ENCODE assay signal across 9 mouse cellular contexts in the genomic region with DNA sequence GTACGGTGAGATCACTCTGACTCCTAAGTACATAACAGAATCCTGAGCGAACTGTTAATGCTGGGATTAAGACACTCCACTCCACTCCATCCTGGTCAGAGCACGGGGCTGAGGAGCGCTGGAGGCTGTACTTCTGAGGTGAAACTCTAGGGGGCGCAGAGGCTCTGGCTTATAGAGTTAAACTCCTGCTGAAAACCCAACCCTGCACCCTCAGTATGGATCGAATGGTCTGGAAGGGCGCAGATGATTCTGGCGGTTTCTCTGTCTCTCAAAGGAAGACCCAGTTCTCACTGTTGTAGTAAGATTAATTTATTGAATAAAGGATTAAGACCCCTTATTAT. TPM values are rescaled to one million over a fixed set of nuclear protein-coding genes. Genes with fewer than 3 reads are reported as not detected.
DNase-seq lines count a peak whose midpoint lies in the region; ATAC-seq and TF ChIP-seq lines count a peak whose summit lies in the region.
"Had no signal": no experiment of that assay in that cellular context is flagged by ENCODE, and none has a peak within 500 bp of the region (broad histone marks: within the 10 kb centered on the region; RNA-seq: fewer than 3 reads in every experiment).

No protein-coding gene starts in this region.

- peak; percentile 56 for DNase-seq in 3T3-L1 (ENCODE audit: low read depth, low spot score)
- DNase-seq in CD8-positive naive resting alpha-beta T cell, adult 2 months (ENCODE audit: low read depth in 2 of 2, low spot score in 2 of 2), result peak; percentile 58 to 64
- peak; percentile 50 for DNase-seq in c-Kit-positive CD71-negative TER-119-negative erythroid progenitor cells, embryonic 14.5 days (ENCODE audit: low read depth)
- DNase-seq in forebrain, postnatal 0 days, result peak; percentile 55
- peak; percentile 41 for DNase-seq in liver, adult 2 months (ENCODE audit: extremely low read depth, low read depth, low spot score)
- DNase-seq in urinary bladder, postnatal 14 days (ENCODE audit: low spot score), result peak; percentile 79

- H3K4me3 ChIP-seq in forebrain, postnatal 0 days (ENCODE audit: low read depth, low read length), result no peak overlapping the region
- H3K4me3 ChIP-seq in intestine, postnatal 0 days (ENCODE audit: low read depth, low read length), result no peak overlapping the region
- no peak overlapping the region for H3K4me3 ChIP-seq in liver, adult 2 months (ENCODE audit: insufficient read depth, low read depth, low read length)
- H3K4me3 ChIP-seq: heart, embryonic 13.5 days had no signal

- peak; percentile 71 for TF ChIP-seq CTCF in forebrain, postnatal 0 days (IDR thresholded peaks at IDR 0.05; ENCODE audit: low read depth)
- TF ChIP-seq CTCF in intestine, postnatal 0 days (IDR thresholded peaks at IDR 0.05; ENCODE audit: low read depth), result peak; percentile 85
- peak; percentile 86 for TF ChIP-seq CTCF in liver, adult 2 months (IDR thresholded peaks at IDR 0.05; ENCODE audit: low read depth, low read length)

- no peaks in the 10 kb centered on the region for H3K36me3 ChIP-seq in forebrain, postnatal 0 days (ENCODE audit: insufficient read depth)
- no peaks in the 10 kb centered on the region for H3K36me3 ChIP-seq in intestine, postnatal 0 days (ENCODE audit: control insufficient read depth, insufficient read depth)
- H3K36me3 ChIP-seq in liver, adult 2 months (ENCODE audit: control insufficient read depth, insufficient read depth, low read length), result no peaks in the 10 kb centered on the region
- H3K36me3 ChIP-seq: heart, embryonic 13.5 days had no signal

- H3K4me2 ChIP-seq in forebrain, postnatal 0 days (ENCODE audit: low read depth), result no peak overlapping the region
- H3K4me2 ChIP-seq in intestine, postnatal 0 days (replicated peaks; ENCODE audit: low read depth), result no peak overlapping the region
- H3K4me2 ChIP-seq: heart, embryonic 13.5 days had no signal

- no peaks in the 10 kb centered on the region for H3K79me2 ChIP-seq in liver, adult 2 months (ENCODE audit: control insufficient read depth, insufficient read depth, low read length)

- no peak overlapping the region for H3K27ac ChIP-seq in forebrain, postnatal 0 days (ENCODE audit: low read depth, low read length)
- H3K27ac ChIP-seq in intestine, postnatal 0 days (ENCODE audit: low read depth, low read length), result no peak overlapping the region
- H3K27ac ChIP-seq in liver, adult 2 months (replicated peaks; ENCODE audit: insufficient read depth, low read depth, low read length), result no peak overlapping the region
- H3K27ac ChIP-seq: heart, embryonic 13.5 days had no signal

- WGBS in forebrain, postnatal 0 days, result 20% methylated on average over 8 of the region's 8 CpGs
- 24% methylated on average over 8 of the region's 8 CpGs for WGBS in intestine, postnatal 0 days
- 15% methylated on average over 8 of the region's 8 CpGs for WGBS in liver, adult 2 months

- H3K9ac ChIP-seq in forebrain, postnatal 0 days, result no peak overlapping the region
- no peak overlapping the region for H3K9ac ChIP-seq in intestine, postnatal 0 days (ENCODE audit: low read depth, low read length)
- H3K9ac ChIP-seq in liver, adult 2 months (ENCODE audit: low read depth, low read length), result no peak overlapping the region
- H3K9ac ChIP-seq: heart, embryonic 13.5 days had no signal

- ATAC-seq in forebrain, postnatal 0 days, result no peak
- peak; percentile 49; the same call in 1 of the 2 replicates for ATAC-seq in intestine, postnatal 0 days
- ATAC-seq in neutrophil, adult 5-6 weeks (ENCODE audit: extremely low read depth, insufficient number of reproducible peaks, low FRiP score, poor library complexity, severe bottlenecking), result peak; percentile 45; the same call in 1 of the 2 replicates

- no peak for TF ChIP-seq POLR2A in liver, adult 2 months (IDR thresholded peaks at IDR 0.05; ENCODE audit: extremely low read depth, insufficient read depth, low read length)

- H3K27me3 ChIP-seq in forebrain, postnatal 0 days (ENCODE audit: insufficient read depth, low read length), result peaks cover 18% of the 10 kb centered on the region
- H3K27me3 ChIP-seq in intestine, postnatal 0 days (replicated peaks; ENCODE audit: control insufficient read depth, insufficient read depth, low read length), result peaks cover 15% of the 10 kb centered on the region
- H3K27me3 ChIP-seq in liver, adult 2 months (ENCODE audit: control insufficient read depth, insufficient read depth, low read length), result 0 out of 2 replicates have a peak, but pooled peaks cover 3% of the 10 kb centered on the region

- no peaks in the 10 kb centered on the region for H3K4me1 ChIP-seq in forebrain, postnatal 0 days (ENCODE audit: insufficient read depth)
- H3K4me1 ChIP-seq in intestine, postnatal 0 days (replicated peaks; ENCODE audit: control insufficient read depth, insufficient read depth, low read length), result no peaks in the 10 kb centered on the region
- H3K4me1 ChIP-seq in liver, adult 2 months (ENCODE audit: control insufficient read depth, insufficient read depth, low read length), result no peaks in the 10 kb centered on the region
- H3K4me1 ChIP-seq: heart, embryonic 13.5 days had no signal

- no peaks in the 10 kb centered on the region for H3K9me3 ChIP-seq in forebrain, postnatal 0 days (ENCODE audit: low read length)
- H3K9me3 ChIP-seq in intestine, postnatal 0 days (ENCODE audit: control insufficient read depth), result no peaks in the 10 kb centered on the region
- H3K9me3 ChIP-seq: heart, embryonic 13.5 days had no signal

RNA-seq across cellular contexts. Expression of gene Guca1a, which starts 8.1 kb away (rescaled TPM):
- total RNA-seq in forebrain, postnatal 0 days (2014; rRNA removed), result 0.23 TPM in 1 of 2 replicates, not detected in the other
- 0.33 and 0.59 TPM in 2 replicates for polyA plus RNA-seq in forebrain, postnatal 0 days (2015; fragmentation: Nextera tagmentation; extraction: Ambion mirVana)
- 2.7 and 3.3 TPM in 2 replicates for polyA plus RNA-seq in intestine, postnatal 0 days (2015; fragmentation: Nextera tagmentation; extraction: Ambion mirVana)
- total RNA-seq in liver, adult 2 months (2014; rRNA removed), result 0.55 and 2.3 TPM in 2 replicates
- polyA plus RNA-seq in liver, adult 2 months (2012; rRNA removed), result 2.7 and 2.8 TPM in 2 replicates
- total RNA-seq in neutrophil, adult 5-6 weeks (2017), result not detected in 2 replicates

RNA-seq across cellular contexts. Expression of gene Guca1b, which starts 23.3 kb away (rescaled TPM):
- total RNA-seq in forebrain, postnatal 0 days (2014; rRNA removed), result 0.15 and 0.33 TPM in 2 replicates
- 0.18 TPM in 1 of 2 replicates, not detected in the other for polyA plus RNA-seq in forebrain, postnatal 0 days (2015; fragmentation: Nextera tagmentation; extraction: Ambion mirVana)
- 0.13 and 0.17 TPM in 2 replicates for polyA plus RNA-seq in intestine, postnatal 0 days (2015; fragmentation: Nextera tagmentation; extraction: Ambion mirVana)
- total RNA-seq in liver, adult 2 months (2014; rRNA removed), result 0.54 TPM in 1 of 2 replicates, not detected in the other
- polyA plus RNA-seq in liver, adult 2 months (2012; rRNA removed), result 0.65 and 0.71 TPM in 2 replicates
- 1.7 TPM in 2 replicates for total RNA-seq in neutrophil, adult 5-6 weeks (2017)

RNA-seq across cellular contexts. Expression of gene AI661453, which starts 27.9 kb away (rescaled TPM):
- 0.05 and 0.08 TPM in 2 replicates for total RNA-seq in forebrain, postnatal 0 days (2014; rRNA removed)
- 0.22 TPM in 1 of 2 replicates, not detected in the other for polyA plus RNA-seq in forebrain, postnatal 0 days (2015; fragmentation: Nextera tagmentation; extraction: Ambion mirVana)
- 6.1 and 7.7 TPM in 2 replicates for polyA plus RNA-seq in intestine, postnatal 0 days (2015; fragmentation: Nextera tagmentation; extraction: Ambion mirVana)
- total RNA-seq in liver, adult 2 months (2014; rRNA removed), result 2.4 and 6.2 TPM in 2 replicates
- 5.7 and 6.3 TPM in 2 replicates for polyA plus RNA-seq in liver, adult 2 months (2012; rRNA removed)
- total RNA-seq in neutrophil, adult 5-6 weeks (2017), result 1.4 and 1.7 TPM in 2 replicates

RNA-seq across cellular contexts. Expression of gene 1700001C19Rik, which starts 28.6 kb away (rescaled TPM):
- total RNA-seq in forebrain, postnatal 0 days (2014; rRNA removed), result 0.14 and 0.31 TPM in 2 replicates
- polyA plus RNA-seq in forebrain, postnatal 0 days (2015; fragmentation: Nextera tagmentation; extraction: Ambion mirVana), result 0.33 and 0.35 TPM in 2 replicates
- polyA plus RNA-seq in intestine, postnatal 0 days (2015; fragmentation: Nextera tagmentation; extraction: Ambion mirVana), result 0.35 and 0.77 TPM in 2 replicates
- 12.2 and 16.2 TPM in 2 replicates for total RNA-seq in liver, adult 2 months (2014; rRNA removed)
- polyA plus RNA-seq in liver, adult 2 months (2012; rRNA removed), result 11.7 and 12.2 TPM in 2 replicates
- total RNA-seq in neutrophil, adult 5-6 weeks (2017), result not detected in 2 replicates

RNA-seq across cellular contexts. Expression of gene Mrps10, which starts 39.8 kb away (rescaled TPM):
- 28.6 and 42.4 TPM in 2 replicates for total RNA-seq in forebrain, postnatal 0 days (2014; rRNA removed)
- polyA plus RNA-seq in forebrain, postnatal 0 days (2015; fragmentation: Nextera tagmentation; extraction: Ambion mirVana), result 75.0 and 83.5 TPM in 2 replicates
- polyA plus RNA-seq in intestine, postnatal 0 days (2015; fragmentation: Nextera tagmentation; extraction: Ambion mirVana), result 46.8 and 49.6 TPM in 2 replicates
- 33.7 and 38.5 TPM in 2 replicates for total RNA-seq in liver, adult 2 months (2014; rRNA removed)
- 33.9 and 35.3 TPM in 2 replicates for polyA plus RNA-seq in liver, adult 2 months (2012; rRNA removed)
- total RNA-seq in neutrophil, adult 5-6 weeks (2017), result 20.6 and 29.4 TPM in 2 replicates
